Mouse (Mus musculus): ENCODE data around the gene Nudt3. TPM values are rescaled to one million over a fixed set of nuclear protein-coding genes. Genes with fewer than 3 reads are reported as not detected.
A peak's percentile ranks its signal among the peaks of the same experiment; 100 is the strongest.
"Not testable (repeated sequence)": the region's sequence is repeated elsewhere in the genome, so short reads cannot be mapped to it uniquely, and the experiment has no call there.

Gene Nudt3
- total RNA-seq, 2 experiments from 2014 or later, result 550 to 603 TPM

GRCm38 (mm10) chr17:27650586-27650985 lies 27.3 kb upstream of the Nudt3 start:
- no peak for DNase-seq (ENCODE audit: extremely low spot score in 1 of 2, low spot score in 2 of 2)
- no peak for TF ChIP-seq CTCF (IDR thresholded peaks at IDR 0.05)
- no peak overlapping the region for H3K4me3 ChIP-seq
- intact Hi-C loops (cut with DNase I), result loop anchor here (1.0 to 10.0 kb wide), 3 partner anchors 52 to 184 kb away; partner anchors contain the start of gene Snrpc
- H3K27ac ChIP-seq, result no peak overlapping the region

GRCm38 (mm10) chr17:27650160-27650559 lies 26.9 kb upstream of the Nudt3 start:
- no peak overlapping the region for H3K27ac ChIP-seq

GRCm38 (mm10) chr17:27645807-27646206 lies 22.5 kb upstream of the Nudt3 start:
- no peak for TF ChIP-seq CTCF (IDR thresholded peaks at IDR 0.05)
- DNase-seq (ENCODE audit: extremely low spot score in 1 of 2, low spot score in 2 of 2), result no peak
- intact Hi-C loops (cut with DNase I), result no loop called here

More at GRCm38 (mm10) chr17:27650160-27650559, 26.9 kb upstream of the Nudt3 start:
- H3K4me3 ChIP-seq, result no peak overlapping the region
- TF ChIP-seq CTCF (IDR thresholded peaks at IDR 0.05), result peak; percentile 84
- DNase-seq (ENCODE audit: extremely low spot score in 1 of 2, low spot score in 2 of 2), result peak; percentile 49 to 64
- intact Hi-C loops (cut with DNase I), result loop anchor here (1.0 to 10.0 kb wide), 3 partner anchors 52 to 185 kb away; partner anchors contain the start of gene Snrpc

GRCm38 (mm10) chr17:27644572-27644971 lies 21.3 kb upstream of the Nudt3 start:
- intact Hi-C loops (cut with DNase I), result no loop called here
- H3K4me3 ChIP-seq, result no peak overlapping the region
- peak; percentile 34 for TF ChIP-seq CTCF (IDR thresholded peaks at IDR 0.05)
- DNase-seq (ENCODE audit: extremely low spot score in 1 of 2, low spot score in 2 of 2), result no peak
- no peak overlapping the region for H3K27ac ChIP-seq

More at GRCm38 (mm10) chr17:27645807-27646206, 22.5 kb upstream of the Nudt3 start:
- Histone ChIP-seq H3K27ac (no peak overlapping the region), H3K4me3 (no peak overlapping the region)

GRCm38 (mm10) chr17:27643756-27644155 lies 20.5 kb upstream of the Nudt3 start:
- intact Hi-C loops (cut with DNase I), result loop anchor here (2.0 kb wide), 1 partner anchor 33 kb away; no protein-coding TSS in a partner anchor
- DNase-seq (ENCODE audit: extremely low spot score in 1 of 2, low spot score in 2 of 2), result no peak
- no peak overlapping the region for H3K4me3 ChIP-seq
- TF ChIP-seq CTCF (IDR thresholded peaks at IDR 0.05), result no peak
- H3K27ac ChIP-seq, result peak overlapping the region; percentile 76

- intact Hi-C loops (cut with DNase I), result loop anchor here (2.0 kb wide), 1 partner anchor 34 kb away; no protein-coding TSS in a partner anchor
- Histone ChIP-seq H3K4me3 (no peak overlapping the region), H3K27ac (peak overlapping the region; percentile 86)
- no peak for TF ChIP-seq CTCF (IDR thresholded peaks at IDR 0.05)
- DNase-seq (ENCODE audit: extremely low spot score in 1 of 2, low spot score in 2 of 2), result no peak
Measured at GRCm38 (mm10) chr17:27643101-27643500, 19.8 kb upstream of the Nudt3 start.

- H3K4me3 ChIP-seq, result no peak overlapping the region
- H3K27ac ChIP-seq, result peak overlapping the region; percentile 86
- intact Hi-C loops (cut with DNase I), result loop anchor here (2.0 kb wide), 1 partner anchor 34 kb away; no protein-coding TSS in a partner anchor
- peak; percentile 68 to 86 for DNase-seq (ENCODE audit: extremely low spot score in 1 of 2, low spot score in 2 of 2)
- no peak for TF ChIP-seq CTCF (IDR thresholded peaks at IDR 0.05)
Measured at GRCm38 (mm10) chr17:27642491-27643062, 19.3 kb upstream of the Nudt3 start.

GRCm38 (mm10) chr17:27639851-27640250 lies 16.6 kb upstream of the Nudt3 start:
- H3K27ac ChIP-seq, result peak overlapping the region; percentile 89
- intact Hi-C loops (cut with DNase I), result loop anchor here (1.0 to 5.0 kb wide), 3 partner anchors 16 to 122 kb away; no protein-coding TSS in a partner anchor

GRCm38 (mm10) chr17:27638921-27639332 lies 15.6 kb upstream of the Nudt3 start:
- H3K27ac ChIP-seq, result peak overlapping the region; percentile 89
- DNase-seq (ENCODE audit: extremely low spot score in 1 of 2, low spot score in 2 of 2), result peak; percentile 72 to 75
- peak; percentile 57 for TF ChIP-seq CTCF (IDR thresholded peaks at IDR 0.05)
- no peak overlapping the region for H3K4me3 ChIP-seq
- intact Hi-C loops (cut with DNase I), result loop anchor here (1.0 to 5.0 kb wide), 3 partner anchors 17 to 123 kb away; no protein-coding TSS in a partner anchor

More at GRCm38 (mm10) chr17:27639851-27640250, 16.6 kb upstream of the Nudt3 start:
- not testable (repeated sequence) for DNase-seq (ENCODE audit: extremely low spot score in 1 of 2, low spot score in 2 of 2); H3K4me3 ChIP-seq
- TF ChIP-seq CTCF (IDR thresholded peaks at IDR 0.05), result peak; percentile 30

- no peak for TF ChIP-seq CTCF (IDR thresholded peaks at IDR 0.05)
- H3K27ac ChIP-seq, result no peak overlapping the region; the same call in 1 of the 2 replicates
- intact Hi-C loops (cut with DNase I), result loop anchor here (5.0 kb wide), 2 partner anchors 50 to 125 kb away; no protein-coding TSS in a partner anchor
- no peak overlapping the region for H3K4me3 ChIP-seq
- DNase-seq (ENCODE audit: extremely low spot score in 1 of 2, low spot score in 2 of 2), result no peak
Measured at GRCm38 (mm10) chr17:27637333-27637732, 14.0 kb upstream of the Nudt3 start.

- Histone ChIP-seq H3K27ac (peak within 1 kb of the TSS; percentile 84), H3K4me3 (peak within 1 kb of the TSS; percentile 92)
- no peak for TF ChIP-seq CTCF (IDR thresholded peaks at IDR 0.05)
- intact Hi-C loops (cut with DNase I), result loop anchor here (5.0 kb wide), 2 partner anchors 51 to 126 kb away; no protein-coding TSS in a partner anchor
- no peak for DNase-seq (ENCODE audit: extremely low spot score in 1 of 2, low spot score in 2 of 2)
Measured at GRCm38 (mm10) chr17:27636132-27637020, 13.1 kb upstream of the Nudt3 start, which contains the start of gene Rps10. TSS of gene Rps10 (minus strand) at chr17:27636669.

- H3K27ac ChIP-seq, result peak overlapping the region; percentile 84
- H3K4me3 ChIP-seq, result peak overlapping the region; percentile 92
- not testable (repeated sequence) for DNase-seq (ENCODE audit: extremely low spot score in 1 of 2, low spot score in 2 of 2)
- intact Hi-C loops (cut with DNase I), result loop anchor here (5.0 kb wide), 2 partner anchors 52 to 127 kb away; no protein-coding TSS in a partner anchor
Measured at GRCm38 (mm10) chr17:27635575-27635903, 12.2 kb upstream of the Nudt3 start.

All from left cerebral cortex, adult 2 months (tissue).